Mouse (Mus musculus) intestine, embryonic 15.5 days (tissue): ENCODE results near the gene Nfia. TPM values are rescaled to one million over a fixed set of nuclear protein-coding genes. Genes with fewer than 3 reads are reported as not detected.

Experiments
- ATAC-seq: fragments of 200-750 bp; cut with Nextera tagmentation; 2 replicates; pipeline ENCODE4 v1.8.0; 2017; ENCODE audit warnings: moderate TSS enrichment, moderate library complexity
- H3K27ac ChIP-seq: fragments of 300-500 bp; sonication (generic); 2 replicates; pipeline ENCODE4 v1.5.1; 2015; ENCODE audit warnings: mild to moderate bottlenecking, inconsistent platforms
- H3K27me3 ChIP-seq: fragments of 300-500 bp; sonication (generic); replicated peaks from 2 replicates; pipeline ENCODE4 v1.6.1; 2015; ENCODE audit warnings: inconsistent platforms
- H3K36me3 ChIP-seq: fragments of 300-500 bp; sonication (generic); 2 replicates; pipeline ENCODE4 v1.6.1; 2015; ENCODE audit warnings: inconsistent platforms
- H3K4me1 ChIP-seq: fragments of 300-500 bp; sonication (generic); replicated peaks from 2 replicates; pipeline ENCODE4 v1.6.1; 2015; ENCODE audit warnings: inconsistent platforms
- H3K4me2 ChIP-seq: fragments of 300-500 bp; sonication (generic); replicated peaks from 2 replicates; pipeline ENCODE4 v1.6.1; 2015; ENCODE audit warnings: mild to moderate bottlenecking, inconsistent platforms
- H3K4me3 ChIP-seq: fragments of 300-500 bp; sonication (generic); replicated peaks from 2 replicates; pipeline ENCODE4 v1.5.1; 2015; ENCODE audit warnings: inconsistent platforms
- H3K9ac ChIP-seq: fragments of 300-500 bp; sonication (generic); 2 replicates; pipeline ENCODE4 v1.6.1; 2015; ENCODE audit warnings: inconsistent platforms
- H3K9me3 ChIP-seq: fragments of 300-500 bp; sonication (generic); 2 replicates; pipeline ENCODE4 v1.6.1; 2016; ENCODE audit warnings: inconsistent platforms
- WGBS: fragments of 180-500 bp; shearing (Covaris S2); methylation state at CpG from one replicate; pipeline ENCODE4 v1.1.7; 2015; 5-methylcytosine and 5-hydroxymethylcytosine counted together
- polyA plus RNA-seq: library from polyadenylated mRNA; unstranded; fragments of >200 nt; fragmentation: Nextera tagmentation; extraction: Ambion mirVana; gene quantifications from 2 replicates; pipeline ENCODE4 v1.2.1, GENCODE M21; 2015

The Nfia gene
- polyA plus RNA-seq, 1 experiment from 2014 or later, result 37.3 TPM

DNA sequence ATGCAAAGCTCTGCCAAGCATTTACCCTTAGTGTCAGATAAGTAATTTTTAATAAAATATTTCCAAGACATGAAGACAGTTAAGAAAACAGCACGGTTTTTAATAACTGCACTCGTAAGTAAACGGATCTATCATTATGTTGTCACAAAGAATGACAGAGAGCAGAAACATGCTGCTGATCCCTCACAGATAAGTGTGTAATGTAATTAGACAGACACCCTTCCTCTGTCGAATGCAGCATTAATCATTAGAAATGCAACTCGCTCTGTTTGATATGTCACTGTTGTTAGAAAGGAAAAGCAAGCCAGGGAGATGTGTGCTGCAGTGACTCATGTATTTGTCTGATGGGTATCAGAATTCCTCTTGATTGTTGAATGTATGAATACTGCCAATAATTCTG, 259.8 kb downstream of the Nfia start:
- H3K9ac ChIP-seq, result no peak overlapping the region
- no peak overlapping the region for H3K4me2 ChIP-seq
- no peak overlapping the region for H3K27ac ChIP-seq
- no peaks in the 10 kb centered on the region for H3K27me3 ChIP-seq
- H3K4me1 ChIP-seq, result no peaks in the 10 kb centered on the region
- WGBS, result 70% methylated on average over 5 of the region's 5 CpGs
- no peak for ATAC-seq
- no peaks in the 10 kb centered on the region for H3K9me3 ChIP-seq
- no peaks in the 10 kb centered on the region for H3K36me3 ChIP-seq
- no peak overlapping the region for H3K4me3 ChIP-seq

DNA sequence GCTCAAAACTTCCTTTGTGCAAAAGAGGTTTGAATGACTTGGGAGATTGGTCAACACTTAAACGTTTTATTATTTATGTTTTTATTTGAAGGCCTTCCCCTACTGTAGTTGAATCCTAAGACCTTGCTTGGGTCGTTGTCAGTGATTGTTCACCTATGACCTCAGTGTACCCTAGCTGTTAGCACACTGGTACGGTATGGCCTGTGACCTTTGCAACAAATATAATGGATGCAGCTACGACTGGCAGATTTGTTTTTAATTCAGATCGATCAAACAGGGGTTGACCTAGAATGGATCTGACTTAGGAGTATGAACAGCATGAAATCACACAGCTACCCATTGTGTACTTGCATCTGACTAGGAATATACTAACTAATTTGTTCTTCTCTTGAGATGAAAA, 266.6 kb downstream of the Nfia start:
- H3K27ac ChIP-seq, result no peak overlapping the region
- H3K4me2 ChIP-seq, result no peak overlapping the region
- WGBS, result 79% methylated on average over 5 of the region's 5 CpGs
- no peaks in the 10 kb centered on the region for H3K4me1 ChIP-seq
- no peak for ATAC-seq
- H3K9me3 ChIP-seq, result no peaks in the 10 kb centered on the region
- no peaks in the 10 kb centered on the region for H3K36me3 ChIP-seq
- no peak overlapping the region for H3K9ac ChIP-seq
- H3K4me3 ChIP-seq, result no peak overlapping the region
- H3K27me3 ChIP-seq, result no peaks in the 10 kb centered on the region

DNA sequence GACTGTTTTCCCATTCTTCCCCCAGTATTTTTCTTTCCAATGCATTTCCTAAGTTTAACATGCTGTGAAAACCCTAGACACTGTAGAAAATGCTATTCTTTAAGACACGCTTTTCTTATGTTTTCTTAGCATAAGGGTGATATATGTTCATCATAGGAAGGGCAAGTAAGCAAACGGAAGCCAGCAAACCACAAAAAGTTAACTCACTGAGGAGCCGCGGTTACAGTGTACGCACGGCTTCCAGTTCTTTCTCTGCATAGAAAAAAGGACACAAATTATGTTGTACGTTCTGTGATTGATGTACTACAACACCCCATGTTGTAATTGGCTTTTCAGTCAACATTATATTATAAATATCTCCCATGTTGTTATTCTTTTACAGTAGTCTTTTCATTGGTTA, 267.6 kb downstream of the Nfia start:
- no peak overlapping the region for H3K27ac ChIP-seq
- WGBS, result 78% methylated on average over 7 of the region's 7 CpGs
- ATAC-seq, result no peak

DNA sequence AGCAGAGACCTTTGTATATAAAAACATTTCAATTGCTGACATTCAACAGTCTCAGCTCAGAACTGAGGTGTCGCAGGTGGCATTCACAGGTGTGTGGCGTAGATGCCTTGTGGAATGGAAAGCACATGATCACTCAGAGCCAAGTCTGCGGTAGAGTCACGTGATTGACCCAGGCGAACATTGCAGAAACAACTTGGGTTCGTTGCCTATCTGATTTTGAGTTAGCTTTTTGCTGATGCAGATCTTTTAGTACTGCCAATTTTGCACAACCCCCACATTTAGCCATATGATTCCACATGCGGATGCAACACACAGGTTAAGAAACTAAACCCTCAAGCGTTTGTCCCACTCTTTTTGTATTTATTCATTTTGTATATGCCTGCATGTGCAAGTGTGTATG, 272.1 kb downstream of the Nfia start:
- H3K36me3 ChIP-seq, result no peaks in the 10 kb centered on the region
- WGBS, result 86% methylated on average over 8 of the region's 8 CpGs
- H3K4me1 ChIP-seq, result no peaks in the 10 kb centered on the region
- H3K27me3 ChIP-seq, result no peaks in the 10 kb centered on the region
- no peak overlapping the region for H3K9ac ChIP-seq
- no peak overlapping the region for H3K27ac ChIP-seq
- H3K4me2 ChIP-seq, result no peak overlapping the region
- ATAC-seq, result no peak
- no peaks in the 10 kb centered on the region for H3K9me3 ChIP-seq
- H3K4me3 ChIP-seq, result no peak overlapping the region

More for the DNA sequence above, 267.6 kb downstream of the Nfia start:
- Histone ChIP-seq H3K36me3 (no peaks in the 10 kb centered on the region), H3K9me3 (no peaks in the 10 kb centered on the region), H3K4me1 (no peaks in the 10 kb centered on the region), H3K9ac (no peak overlapping the region), H3K4me2 (no peak overlapping the region), H3K4me3 (no peak overlapping the region), H3K27me3 (no peaks in the 10 kb centered on the region)

DNA sequence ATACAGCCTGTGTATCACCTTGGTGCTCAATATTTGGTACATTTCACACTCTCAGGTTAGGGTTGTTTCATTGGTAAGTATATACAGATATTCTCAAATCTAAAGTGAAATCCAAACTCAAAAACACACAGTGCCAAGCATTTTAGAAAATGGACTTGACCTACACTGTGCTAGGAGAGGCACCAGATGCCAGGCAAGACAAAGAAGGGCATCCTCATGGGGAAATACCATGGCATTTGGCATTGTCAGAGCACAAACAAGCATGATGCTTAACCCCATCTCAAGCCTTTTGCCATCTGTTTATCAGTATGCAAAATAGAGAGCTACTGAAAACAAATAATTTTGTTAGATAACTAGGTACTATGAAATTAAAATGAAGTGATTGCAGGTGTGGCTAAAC, 274.8 kb downstream of the Nfia start:
- Histone ChIP-seq H3K27ac (no peak overlapping the region), H3K27me3 (no peaks in the 10 kb centered on the region), H3K36me3 (no peaks in the 10 kb centered on the region), H3K9ac (no peak overlapping the region), H3K4me2 (no peak overlapping the region), H3K9me3 (no peaks in the 10 kb centered on the region), H3K4me1 (peaks cover 5% of the 10 kb centered on the region), H3K4me3 (no peak overlapping the region)
- no peak for ATAC-seq

DNA sequence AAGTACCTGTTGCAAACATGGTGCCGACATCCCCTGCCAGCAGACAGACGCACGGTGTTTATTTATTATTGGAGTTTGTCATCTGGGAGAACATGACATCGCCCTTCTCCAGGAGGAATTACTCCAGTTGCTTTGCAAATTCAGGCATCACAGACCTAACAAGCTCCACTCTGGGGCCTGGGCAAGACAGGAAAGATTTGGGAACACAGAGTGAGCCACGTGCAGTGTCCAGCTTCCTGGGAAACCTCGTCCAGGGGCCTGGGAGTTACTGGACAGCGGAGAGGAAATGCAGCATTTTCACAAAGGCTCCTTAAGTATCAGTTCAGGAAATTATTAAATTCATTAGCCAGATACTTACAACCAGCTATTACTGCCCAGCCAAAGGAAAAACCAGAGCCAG, 277.1 kb downstream of the Nfia start:
- Histone ChIP-seq H3K27ac (no peak overlapping the region), H3K4me2 (no peak overlapping the region), H3K36me3 (no peaks in the 10 kb centered on the region), H3K4me1 (peaks cover 5% of the 10 kb centered on the region), H3K9ac (no peak overlapping the region), H3K27me3 (no peaks in the 10 kb centered on the region), H3K9me3 (no peaks in the 10 kb centered on the region), H3K4me3 (no peak overlapping the region)
- no peak for ATAC-seq
- WGBS, result 46% methylated on average over 7 of the region's 7 CpGs

DNA sequence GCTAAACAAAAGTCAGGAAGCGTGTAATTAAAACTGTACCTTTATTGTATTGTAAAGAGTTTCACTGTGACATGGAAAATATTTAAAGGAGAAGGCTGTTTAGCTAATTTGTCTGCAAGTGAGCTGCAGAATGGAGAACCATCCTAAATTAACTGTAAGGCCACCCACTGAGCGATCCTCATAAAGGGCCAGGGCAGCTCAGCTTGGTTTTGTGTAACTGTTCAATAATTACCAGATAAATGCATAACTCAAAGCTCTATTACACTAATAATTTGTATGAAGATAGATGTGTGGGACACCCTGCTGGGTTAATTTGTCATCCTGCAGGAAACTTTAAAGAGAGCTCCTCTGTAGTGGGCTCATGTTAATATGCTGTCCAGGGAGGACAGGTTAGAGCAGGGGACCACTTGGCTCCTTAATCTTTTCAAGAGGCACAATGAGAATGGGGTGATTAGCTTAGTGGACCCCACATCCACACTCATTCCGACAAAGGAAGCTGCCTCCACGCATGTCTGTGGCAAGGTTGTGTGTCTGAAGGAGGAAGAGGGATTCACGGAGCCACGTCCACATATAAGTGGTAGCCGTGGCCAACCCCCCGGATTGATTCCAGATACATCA, 277.6 kb downstream of the Nfia start:
- Histone ChIP-seq H3K9me3 (no peaks in the 10 kb centered on the region), H3K27ac (no peak overlapping the region), H3K4me2 (no peak overlapping the region), H3K27me3 (no peaks in the 10 kb centered on the region), H3K9ac (no peak overlapping the region), H3K36me3 (no peaks in the 10 kb centered on the region), H3K4me1 (peaks cover 5% of the 10 kb centered on the region), H3K4me3 (no peak overlapping the region)
- WGBS, result 56% methylated on average over 8 of the region's 8 CpGs
- ATAC-seq, result no peak

DNA sequence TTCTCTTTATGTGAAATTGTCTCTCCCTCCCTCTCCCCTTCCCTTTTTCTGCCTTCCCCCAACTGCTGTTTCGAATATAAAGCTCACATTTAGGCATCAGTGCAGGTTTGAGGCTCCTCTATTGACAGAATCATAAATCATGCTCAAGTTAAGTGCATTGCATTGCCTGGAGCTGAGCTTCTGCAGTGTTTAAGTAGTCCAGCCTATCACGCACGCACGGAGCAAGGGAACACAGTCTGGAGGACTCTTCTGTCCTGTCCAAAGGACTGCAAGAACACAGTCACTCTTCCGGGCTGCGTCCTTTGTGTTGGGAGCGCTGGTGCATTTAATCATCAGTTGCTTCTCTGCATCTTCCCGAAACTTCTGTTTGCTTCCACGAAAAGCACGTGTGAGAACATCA, 278.2 kb downstream of the Nfia start:
- no peak overlapping the region for H3K27ac ChIP-seq
- no peak overlapping the region for H3K4me2 ChIP-seq
- no peak overlapping the region for H3K9ac ChIP-seq
- H3K9me3 ChIP-seq, result no peaks in the 10 kb centered on the region
- H3K4me1 ChIP-seq, result peaks cover 5% of the 10 kb centered on the region
- no peaks in the 10 kb centered on the region for H3K36me3 ChIP-seq
- 33% methylated on average over 10 of the region's 10 CpGs for WGBS
- no peak overlapping the region for H3K4me3 ChIP-seq
- H3K27me3 ChIP-seq, result no peaks in the 10 kb centered on the region
- ATAC-seq, result peak; percentile 49; the same call in 1 of the 2 replicates

DNA sequence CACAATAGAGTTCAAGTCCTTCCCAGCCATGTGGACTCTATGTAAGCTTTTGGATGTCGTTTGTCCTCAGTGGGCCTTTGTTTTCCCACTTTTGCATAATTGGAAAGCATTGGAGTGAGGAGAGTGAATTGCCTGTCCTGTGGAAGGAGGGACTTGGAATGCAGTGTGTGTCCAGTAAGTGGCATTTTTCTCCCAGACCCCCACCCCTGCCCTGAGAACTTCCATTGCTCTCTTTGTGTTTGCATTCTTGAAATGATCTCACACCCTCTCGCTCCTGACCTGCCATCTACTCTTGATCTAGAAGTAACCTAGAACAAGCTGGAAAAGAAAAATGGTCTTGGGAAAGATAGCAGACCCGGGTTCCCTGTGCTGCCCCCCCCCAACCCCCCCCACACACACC, 278.8 kb downstream of the Nfia start:
- 62% methylated on average over 3 of the region's 3 CpGs for WGBS
- H3K4me1 ChIP-seq, result peaks cover 5% of the 10 kb centered on the region
- no peak overlapping the region for H3K4me2 ChIP-seq
- H3K27ac ChIP-seq, result no peak overlapping the region
- H3K4me3 ChIP-seq, result no peak overlapping the region
- no peak for ATAC-seq
- no peak overlapping the region for H3K9ac ChIP-seq
- no peaks in the 10 kb centered on the region for H3K27me3 ChIP-seq
- H3K9me3 ChIP-seq, result no peaks in the 10 kb centered on the region
- H3K36me3 ChIP-seq, result no peaks in the 10 kb centered on the region

DNA sequence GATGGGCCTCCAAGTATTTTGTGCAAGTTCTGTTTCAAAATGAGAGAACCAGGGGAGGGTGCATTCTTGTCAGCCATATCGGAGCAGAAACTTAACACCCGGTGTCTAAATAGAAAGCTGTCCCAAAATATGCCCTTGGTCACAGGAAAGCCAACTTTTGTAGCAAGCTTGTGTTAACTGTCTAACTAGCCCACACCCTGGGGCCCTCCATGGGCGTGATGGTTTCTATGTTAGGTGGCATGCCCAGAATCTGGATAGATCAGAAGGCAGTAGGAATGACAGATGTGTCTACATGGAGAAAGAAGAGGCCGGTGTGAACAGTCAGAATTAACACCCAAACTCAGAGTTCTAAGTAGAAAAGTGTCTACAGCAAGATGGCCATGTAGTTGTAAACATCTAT, 282.5 kb downstream of the Nfia start:
- H3K27me3 ChIP-seq, result no peaks in the 10 kb centered on the region
- H3K4me1 ChIP-seq, result peaks cover 5% of the 10 kb centered on the region
- H3K27ac ChIP-seq, result no peak overlapping the region
- no peaks in the 10 kb centered on the region for H3K36me3 ChIP-seq
- ATAC-seq, result no peak
- H3K9me3 ChIP-seq, result no peaks in the 10 kb centered on the region
- no peak overlapping the region for H3K4me3 ChIP-seq
- H3K4me2 ChIP-seq, result no peak overlapping the region
- no peak overlapping the region for H3K9ac ChIP-seq
- 85% methylated on average over 4 of the region's 4 CpGs for WGBS

DNA sequence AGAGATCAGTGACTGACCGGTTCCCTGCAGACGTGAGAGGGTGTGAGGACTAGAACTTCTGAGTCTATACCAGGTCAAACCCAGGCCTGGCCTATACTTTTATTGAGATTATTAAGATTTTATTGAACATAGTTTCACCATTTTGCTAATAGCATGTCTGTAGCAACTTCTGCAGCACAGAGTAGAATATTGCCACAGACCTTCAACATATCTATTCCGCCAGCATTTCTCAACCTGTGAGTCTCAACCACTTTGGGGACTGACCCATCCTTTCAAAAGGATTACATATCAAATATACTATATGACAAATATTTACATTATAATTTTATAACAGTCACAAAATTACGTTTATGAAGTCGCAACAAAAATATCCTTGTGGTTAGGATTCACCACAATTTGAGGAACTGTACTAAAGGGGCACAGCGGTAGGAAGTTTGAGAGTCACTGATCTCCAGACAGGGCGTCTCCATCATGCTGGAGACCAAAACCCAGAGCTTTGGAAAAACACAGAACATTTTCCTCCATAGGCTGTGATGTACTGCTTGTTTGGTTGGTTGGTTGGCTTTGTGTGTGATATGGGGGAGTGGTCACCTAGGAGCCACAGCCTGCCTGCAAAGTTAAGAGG, 284.0 kb downstream of the Nfia start:
- no peaks in the 10 kb centered on the region for H3K4me1 ChIP-seq
- ATAC-seq, result no peak
- H3K36me3 ChIP-seq, result no peaks in the 10 kb centered on the region
- no peak overlapping the region for H3K27ac ChIP-seq
- H3K4me2 ChIP-seq, result no peak overlapping the region
- H3K4me3 ChIP-seq, result no peak overlapping the region
- H3K9me3 ChIP-seq, result no peaks in the 10 kb centered on the region
- no peaks in the 10 kb centered on the region for H3K27me3 ChIP-seq
- H3K9ac ChIP-seq, result no peak overlapping the region
- 83% methylated on average over 7 of the region's 7 CpGs for WGBS

DNA sequence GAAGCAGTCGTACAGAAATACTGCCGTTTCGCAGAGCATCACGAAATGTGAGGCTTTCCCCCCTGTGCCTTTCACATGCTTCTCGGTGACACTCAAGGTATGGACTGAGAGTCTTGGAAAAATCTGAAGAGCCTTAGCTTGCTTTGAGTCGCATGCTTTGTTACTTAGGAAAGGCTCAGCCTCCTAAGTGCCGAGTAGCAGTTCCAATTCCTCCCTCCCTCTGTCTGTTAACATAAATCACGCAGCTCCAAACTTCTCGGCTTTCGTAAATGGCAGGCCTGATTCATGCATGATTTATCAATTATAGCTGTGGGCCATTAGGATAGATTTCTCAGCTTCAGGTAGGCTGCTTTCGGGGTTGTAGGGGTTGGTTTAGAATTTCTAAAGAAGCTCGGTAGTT, 284.7 kb downstream of the Nfia start:
- no peak overlapping the region for H3K27ac ChIP-seq
- no peak overlapping the region for H3K9ac ChIP-seq
- ATAC-seq, result no peak
- no peaks in the 10 kb centered on the region for H3K36me3 ChIP-seq
- H3K27me3 ChIP-seq, result no peaks in the 10 kb centered on the region
- H3K4me1 ChIP-seq, result no peaks in the 10 kb centered on the region
- 74% methylated on average over 12 of the region's 12 CpGs for WGBS
- H3K4me2 ChIP-seq, result no peak overlapping the region
- H3K9me3 ChIP-seq, result no peaks in the 10 kb centered on the region
- H3K4me3 ChIP-seq, result no peak overlapping the region

DNA sequence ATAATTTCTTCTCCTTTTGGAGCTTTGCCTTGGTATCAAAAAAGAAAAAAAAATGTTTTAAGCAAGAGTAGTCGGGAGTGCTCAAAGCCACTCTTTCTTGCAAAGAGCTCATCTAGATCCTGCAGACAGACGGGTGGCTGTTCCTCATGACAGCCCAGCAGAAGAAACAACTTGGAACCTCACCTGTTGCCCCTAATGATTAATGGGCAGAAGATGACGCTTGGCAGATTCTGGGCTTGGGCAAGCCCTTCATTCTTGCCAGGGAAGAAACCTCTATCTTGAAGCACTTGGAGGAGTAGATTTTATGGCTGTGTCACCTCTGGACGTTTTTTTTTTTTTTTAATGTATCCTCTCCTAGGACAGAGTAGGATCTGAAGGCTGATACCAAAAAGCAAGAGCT, 285.2 kb downstream of the Nfia start:
- H3K4me2 ChIP-seq, result no peak overlapping the region
- WGBS, result 73% methylated on average over 4 of the region's 4 CpGs
- H3K27ac ChIP-seq, result no peak overlapping the region
- ATAC-seq, result no peak
- H3K27me3 ChIP-seq, result no peaks in the 10 kb centered on the region
- no peaks in the 10 kb centered on the region for H3K36me3 ChIP-seq
- H3K4me1 ChIP-seq, result no peaks in the 10 kb centered on the region
- no peaks in the 10 kb centered on the region for H3K9me3 ChIP-seq
- no peak overlapping the region for H3K9ac ChIP-seq
- H3K4me3 ChIP-seq, result no peak overlapping the region
